Mouse (Mus musculus): Measurements from ENCODE around the gene Hyal1. TPM values are rescaled to one million over a fixed set of nuclear protein-coding genes. Genes with fewer than 3 reads are reported as not detected.

The Hyal1 gene
- total RNA-seq, 2 experiments from 2014 or later = 4.8 to 6.3 TPM

Other genes with a start within 250 kb of the Hyal1 start
- gene Hemk1, start 238.6 kb upstream of the Hyal1 start, total RNA-seq (2021) = 10 to 100 TPM; 16.1 to 18.5 TPM
- 1 to 10 TPM; 2.6 to 2.9 TPM for gene 6430571L13Rik, start 236.3 kb upstream of the Hyal1 start, total RNA-seq (2021)
- 10 to 100 TPM; 19.5 to 24.2 TPM for gene Cacna2d2, start 177.3 kb upstream of the Hyal1 start, total RNA-seq (2021)
- gene Tmem115, start 43.0 kb upstream of the Hyal1 start, total RNA-seq (2021) = 10 to 100 TPM; 33.3 to 38.1 TPM
- gene Cyb561d2, start 34.7 kb upstream of the Hyal1 start, total RNA-seq (2021) = 10 to 100 TPM; 16.7 to 17.8 TPM
- 10 to 100 TPM; 28.7 to 34.5 TPM for gene Nprl2, start 34.7 kb upstream of the Hyal1 start, total RNA-seq (2021)
- gene Zmynd10, start 29.6 kb upstream of the Hyal1 start, total RNA-seq (2021) = 1 to 10 TPM; 2.0 to 3.7 TPM
- 10 to 100 TPM; 14.5 to 16.0 TPM for gene Rassf1, start 25.4 kb upstream of the Hyal1 start, total RNA-seq (2021)
- gene Tusc2, start 13.7 kb upstream of the Hyal1 start, total RNA-seq (2021) = 10 to 100 TPM; 63.0 to 64.1 TPM
- 10 to 100 TPM; 14.6 to 16.8 TPM for gene Hyal2, start 9.0 kb upstream of the Hyal1 start, total RNA-seq (2021)
- gene Naa80, start 2.0 kb downstream of the Hyal1 start, total RNA-seq (2021) = 10 to 100 TPM in 1 of 2 experiments, 1 to 10 TPM in 1; 9.5 to 10.0 TPM
- 1 to 10 TPM in 1 of 2 experiments, under 1 TPM in 1; 0.95 to 1.5 TPM for gene Hyal3, start 3.9 kb downstream of the Hyal1 start, total RNA-seq (2021)
- 10 to 100 TPM; 12.1 to 13.0 TPM for gene Ifrd2, start 10.7 kb downstream of the Hyal1 start, total RNA-seq (2021)
- gene Sema3b, start 32.3 kb downstream of the Hyal1 start, total RNA-seq (2021) = 1 to 10 TPM; 2.0 to 4.9 TPM
- 100 to 1,000 TPM; 215 to 224 TPM for gene Gnai2, start 58.4 kb downstream of the Hyal1 start, total RNA-seq (2021)
- 10 to 100 TPM; 83.3 to 98.4 TPM for gene Slc38a3, start 92.6 kb downstream of the Hyal1 start, total RNA-seq (2021)
- under 1 TPM in 1 of 2 experiments, not detected in 1; 0.60 TPM for gene Gnat1, start 102.8 kb downstream of the Hyal1 start, total RNA-seq (2021)
- 1 to 10 TPM; 4.3 to 4.8 TPM for gene Sema3f, start 133.5 kb downstream of the Hyal1 start, total RNA-seq (2021)
- 100 to 1,000 TPM; 157 to 160 TPM for gene Rbm5, start 194.1 kb downstream of the Hyal1 start, total RNA-seq (2021)

All from layer of hippocampus, postnatal 14 days (tissue).